Mouse (Mus musculus) stomach, embryonic 16.5 days (tissue): ENCODE measurements around the gene Cx3cl1. TPM values are rescaled to one million over a fixed set of nuclear protein-coding genes. Genes with fewer than 3 reads are reported as not detected.

Experiments
- polyA plus RNA-seq: library from polyadenylated mRNA; unstranded; fragments of >200 nt; fragmentation: Nextera tagmentation; extraction: Ambion mirVana; gene quantifications from 2 replicates; pipeline ENCODE4 v1.2.1, GENCODE M21; 2015

The Cx3cl1 gene
- polyA plus RNA-seq, 1 experiment from 2014 or later = 11.6 TPM

Other genes starting within 250 kb of the Cx3cl1 start
- gene Cpne2, start 239.0 kb upstream of the Cx3cl1 start, polyA plus RNA-seq = 9.3 and 9.5 TPM in 2 replicates
- 33.3 and 34.0 TPM in 2 replicates for gene Rspry1, start 170.1 kb upstream of the Cx3cl1 start, polyA plus RNA-seq
- gene Fam192a, start 170.0 kb upstream of the Cx3cl1 start, polyA plus RNA-seq = 58.4 and 58.6 TPM in 2 replicates
- gene Arl2bp, start 105.4 kb upstream of the Cx3cl1 start, polyA plus RNA-seq = 112 and 113 TPM in 2 replicates
- 125 and 188 TPM in 2 replicates for gene Pllp, start 75.7 kb upstream of the Cx3cl1 start, polyA plus RNA-seq
- gene Ccl22, start 26.4 kb upstream of the Cx3cl1 start, polyA plus RNA-seq = not detected in 2 replicates
- gene Ccl17, start 38.4 kb downstream of the Cx3cl1 start, polyA plus RNA-seq = 0.30 TPM in 1 of 2 replicates, not detected in the other
- 84.6 and 94.3 TPM in 2 replicates for gene Coq9, start 66.3 kb downstream of the Cx3cl1 start, polyA plus RNA-seq
- 78.3 and 84.7 TPM in 2 replicates for gene Ciapin1, start 66.3 kb downstream of the Cx3cl1 start, polyA plus RNA-seq
- 128 and 129 TPM in 2 replicates for gene Polr2c, start 85.4 kb downstream of the Cx3cl1 start, polyA plus RNA-seq
- gene Dok4, start 104.3 kb downstream of the Cx3cl1 start, polyA plus RNA-seq = 28.8 and 29.5 TPM in 2 replicates
- gene Ccdc102a, start 146.1 kb downstream of the Cx3cl1 start, polyA plus RNA-seq = 10.9 and 14.8 TPM in 2 replicates
- 0.44 and 0.45 TPM in 2 replicates for gene Adgrg5, start 151.7 kb downstream of the Cx3cl1 start, polyA plus RNA-seq
- 51.1 and 65.2 TPM in 2 replicates for gene Adgrg1, start 202.7 kb downstream of the Cx3cl1 start, polyA plus RNA-seq
- 3.2 and 3.7 TPM in 2 replicates for gene Adgrg3, start 245.7 kb downstream of the Cx3cl1 start, polyA plus RNA-seq